Mouse (Mus musculus) left cerebral cortex, postnatal 14 days (tissue): ENCODE measurements at regions not wholly inside any gene's neighbourhood (a gene's known extent, or its start where the extent isn't known, plus 50 kb on each side); places are given as distances from the start of the nearest gene placed in this dataset.

Experiments
- DNase-seq, 2 experiments: peaks; one replicate each; pipeline ENCODE4 v3.0.0; 2021 to 2022; ENCODE audit warnings: low spot score in 2 of 2, mixed read lengths in 1 of 2
- intact Hi-C: fragments of 180-260 bp; cut with DNase I; formaldehyde crosslinking; loops from one replicate; pipeline ENCODE4 v1.15.1; 2025

- intact Hi-C loops: no loop called here
- no peak for DNase-seq
Observed at GRCm38 (mm10) chr16:24159336-24159735, 170.7 kb upstream of the Bcl6 start.

DNA sequence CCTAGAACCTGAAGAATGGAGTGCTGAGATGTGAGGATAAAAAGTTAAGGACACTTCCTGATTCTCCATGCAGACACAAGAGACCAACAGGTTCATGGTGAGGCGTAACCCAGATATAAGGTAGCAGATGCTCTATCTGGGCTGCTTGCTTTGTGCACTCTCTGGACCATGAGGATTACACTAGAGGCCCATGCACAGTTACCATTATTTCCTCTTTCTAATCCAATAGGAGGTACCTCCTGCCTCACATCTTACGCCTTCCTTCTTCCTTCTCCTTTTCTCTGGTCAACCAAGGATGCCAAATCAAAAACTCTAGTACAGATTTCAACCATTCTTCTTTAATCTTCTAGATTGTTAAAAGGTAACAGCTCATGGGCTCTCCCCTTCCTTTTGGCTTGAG, 169.1 kb upstream of the Bcl6 start:
- intact Hi-C loops: no loop called here
- DNase-seq: no peak

DNA sequence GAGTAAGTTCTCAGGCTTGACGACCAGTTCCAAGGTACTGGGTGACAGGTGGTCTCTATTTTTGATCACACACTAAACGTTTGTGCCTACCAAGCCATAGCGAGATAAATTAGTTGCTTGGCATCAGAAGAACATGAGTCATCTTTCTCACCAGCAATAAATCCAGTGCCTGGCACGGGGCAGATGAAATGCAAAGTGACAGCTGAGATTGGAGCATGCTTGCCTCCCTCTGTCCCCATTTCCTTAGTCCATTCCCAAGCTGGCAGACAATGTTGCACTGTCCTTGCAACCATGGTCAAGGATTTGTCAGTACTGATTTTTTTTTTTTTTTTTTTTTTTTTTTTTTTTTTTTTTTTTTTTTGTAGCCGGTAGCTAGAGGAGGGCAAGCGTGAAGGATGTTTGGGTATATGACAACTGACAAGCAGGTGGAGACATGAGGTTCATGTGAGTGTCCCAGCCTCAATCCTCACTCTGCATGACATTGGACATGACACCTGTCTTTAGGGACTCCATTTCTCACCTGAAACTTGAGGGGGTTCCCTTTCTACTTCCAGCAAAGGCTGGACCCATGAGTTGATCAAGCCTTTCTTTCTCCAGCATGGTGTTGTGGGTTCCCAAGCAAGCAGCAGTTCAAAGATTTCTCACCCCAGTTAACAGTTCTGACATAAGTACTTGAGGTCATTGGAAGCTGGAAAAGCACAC, 168.2 kb upstream of the Bcl6 start:
- peak; percentile 30 to 37 for DNase-seq
- intact Hi-C loops: no loop called here

GRCm38 (mm10) chr16:24154816-24155357, 166.2 kb upstream of the Bcl6 start:
- intact Hi-C loops: no loop called here

GRCm38 (mm10) chr16:24153943-24154342, 165.3 kb upstream of the Bcl6 start:
- no peak for DNase-seq
- intact Hi-C loops: no loop called here

More at GRCm38 (mm10) chr16:24154816-24155357, 166.2 kb upstream of the Bcl6 start:
- no peak for DNase-seq

DNA sequence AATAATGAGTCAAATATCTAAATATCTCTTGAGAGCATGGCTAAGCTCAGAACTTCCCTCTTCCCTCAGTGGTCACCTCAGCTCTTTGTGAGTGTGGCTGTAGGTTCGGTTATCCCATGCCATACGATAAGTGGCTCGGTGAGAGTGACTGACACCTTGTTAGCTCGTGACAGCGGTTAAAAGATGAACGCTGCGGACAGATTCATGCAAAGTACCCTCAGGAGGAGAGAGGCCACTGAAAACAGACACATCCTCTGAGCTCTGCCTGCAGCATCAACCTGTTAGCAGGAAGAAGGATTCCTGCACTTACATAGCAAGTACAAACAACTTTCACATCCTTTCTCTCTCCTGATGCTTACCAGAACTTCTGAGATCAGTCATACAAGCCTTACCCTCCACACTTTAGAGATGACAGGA, 163.2 kb upstream of the Bcl6 start:
- intact Hi-C loops: no loop called here
- no peak for DNase-seq

- DNase-seq: no peak
- intact Hi-C loops: no loop called here
Observed at GRCm38 (mm10) chr16:24151178-24151725, 162.6 kb upstream of the Bcl6 start.

- intact Hi-C loops: no loop called here
- no peak for DNase-seq
Observed at GRCm38 (mm10) chr16:24150512-24150911, 161.9 kb upstream of the Bcl6 start.

DNA sequence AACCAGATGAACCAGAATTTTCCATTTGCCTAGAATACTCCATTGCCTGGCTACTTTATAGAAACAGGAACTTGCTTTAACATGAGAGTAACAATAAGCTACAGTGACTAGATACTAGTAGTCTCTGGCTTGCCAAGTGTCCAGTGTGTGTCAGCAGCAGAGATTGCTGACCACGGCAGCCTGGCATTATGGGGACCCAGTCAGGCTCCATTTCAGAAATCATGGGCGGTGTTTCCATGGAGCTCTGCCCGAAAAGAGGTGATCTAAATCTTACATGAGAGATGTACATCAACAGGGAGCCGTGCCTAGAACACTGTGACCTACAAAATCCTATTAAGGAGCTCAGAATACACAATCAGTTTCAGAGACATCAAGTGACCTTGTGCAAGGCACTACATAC, 160.8 kb upstream of the Bcl6 start:
- intact Hi-C loops: no loop called here
- peak in 1 of 2 experiments; percentile 18 for DNase-seq

GRCm38 (mm10) chr16:24143894-24144293, 155.2 kb upstream of the Bcl6 start:
- intact Hi-C loops: no loop called here
- no peak for DNase-seq

- no peak for DNase-seq
- intact Hi-C loops: no loop called here
Observed at GRCm38 (mm10) chr16:24142915-24143541, 154.4 kb upstream of the Bcl6 start.

GRCm38 (mm10) chr16:24139109-24139508, 150.5 kb upstream of the Bcl6 start:
- no peak for DNase-seq
- intact Hi-C loops: no loop called here

- DNase-seq: no peak
- intact Hi-C loops: no loop called here
Observed at GRCm38 (mm10) chr16:24137266-24138033, 148.8 kb upstream of the Bcl6 start.

DNA sequence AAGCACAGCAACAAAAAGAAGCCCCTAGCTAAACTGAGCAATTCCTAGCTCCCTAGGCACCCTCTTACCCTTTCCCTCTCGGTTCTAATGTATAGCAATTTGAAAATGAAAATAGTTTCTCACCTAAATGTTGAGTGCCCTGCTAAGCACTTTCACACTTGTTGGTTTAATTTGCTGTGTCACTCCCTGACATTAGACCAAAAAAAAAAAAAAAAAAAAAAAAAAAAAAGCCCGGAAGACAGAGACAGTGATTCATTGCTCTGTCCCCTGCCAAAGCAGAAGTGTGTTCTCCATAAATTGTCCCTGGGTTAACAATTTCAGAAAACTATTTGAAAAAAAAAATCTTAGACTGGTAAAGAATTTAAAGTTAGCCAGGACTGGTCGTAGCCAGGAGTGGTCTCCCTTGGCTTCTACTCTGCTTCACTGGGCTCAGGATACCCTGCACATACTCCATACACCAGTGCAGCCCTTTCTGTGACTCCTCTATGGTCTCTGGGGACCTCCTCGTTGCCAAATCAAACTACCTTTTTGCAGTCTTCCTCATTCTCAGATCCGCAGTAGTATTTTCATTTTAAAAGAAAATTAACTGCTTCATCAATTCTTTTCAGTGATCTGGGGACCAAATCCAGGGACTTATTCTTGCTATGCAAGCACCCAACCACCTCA, 148.0 kb upstream of the Bcl6 start:
- DNase-seq: no peak
- intact Hi-C loops: no loop called here

- intact Hi-C loops: no loop called here
- no peak for DNase-seq
Observed at GRCm38 (mm10) chr16:24135841-24136240, 147.2 kb upstream of the Bcl6 start.

- intact Hi-C loops: no loop called here
- DNase-seq: no peak
Observed at GRCm38 (mm10) chr16:24135351-24135750, 146.7 kb upstream of the Bcl6 start.

- intact Hi-C loops: no loop called here
- no peak for DNase-seq
Observed at GRCm38 (mm10) chr16:24134486-24135050, 145.9 kb upstream of the Bcl6 start.

DNA sequence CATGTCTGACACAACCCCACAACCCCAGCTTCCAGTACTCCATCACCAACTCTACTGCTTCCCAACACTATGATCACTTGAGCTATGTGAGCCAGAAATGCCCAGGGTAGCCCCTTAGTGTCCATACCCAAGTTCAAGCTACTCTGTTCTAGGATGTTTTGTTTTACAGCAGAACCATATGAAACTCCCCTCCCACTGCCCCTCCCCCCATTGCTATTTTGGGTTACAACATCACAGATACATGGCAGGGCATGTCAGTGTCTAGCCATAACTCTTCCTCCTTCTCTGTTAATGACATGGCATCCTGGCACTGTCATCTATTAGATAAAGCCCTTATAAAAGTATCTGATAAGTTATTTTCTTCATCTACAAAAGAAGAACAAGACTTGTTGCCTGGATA, 142.0 kb upstream of the Bcl6 start:
- DNase-seq: no peak

DNA sequence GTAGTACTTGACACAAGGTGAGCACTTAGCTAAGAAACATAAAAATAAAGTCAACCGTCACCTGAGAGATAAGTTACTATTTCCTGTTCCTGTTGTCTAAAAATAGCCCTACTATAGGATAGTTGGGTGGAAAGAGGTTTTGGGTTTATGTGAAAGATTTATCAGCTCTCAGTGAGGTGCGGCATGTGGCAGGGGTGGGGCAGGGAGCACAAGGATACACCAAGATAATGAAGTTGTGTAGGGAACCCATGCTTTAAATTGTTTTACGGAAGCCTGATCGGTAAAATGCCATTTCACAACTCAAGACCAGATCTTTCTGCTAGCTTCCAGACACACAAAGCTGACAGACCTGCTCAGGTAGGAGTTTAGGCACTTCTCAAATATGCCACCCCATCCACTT, 141.0 kb upstream of the Bcl6 start:
- intact Hi-C loops: no loop called here
- no peak for DNase-seq

More for the DNA sequence above, 142.0 kb upstream of the Bcl6 start:
- intact Hi-C loops: no loop called here
